Mouse (Mus musculus): ENCODE measurements around the gene Ccnt1. TPM values are rescaled to one million over a fixed set of nuclear protein-coding genes. Genes with fewer than 3 reads are reported as not detected.

Gene Ccnt1
- polyA plus RNA-seq (2015; fragmentation: Illumina TruSeq; extraction: RNeasy Lipid Tissue Mini Kit (QIAGEN cat#74804); ENCODE audit: insufficient read depth, low replicate concordance) = 72.8 TPM

GRCm38 (mm10) chr15:98570873-98571538, at the start of gene Ccnt1, which contains the start of gene 4930415O20Rik:
Ccnt1 (minus strand) TSS chr15:98570923.
4930415O20Rik (plus strand) TSS chr15:98571004.

GRCm38 (mm10) chr15:98609331-98610130, 38.8 kb upstream of the Ccnt1 start, which contains the start of gene Adcy6:
Adcy6 (minus strand) TSS chr15:98610076.

GRCm38 (mm10) chr15:98533881-98534627, 36.7 kb downstream of the Ccnt1 start, which contains the start of gene Kansl2:
Kansl2 (minus strand) TSS chr15:98534264.

GRCm38 (mm10) chr15:98492102-98492501, 78.6 kb downstream of the Ccnt1 start, which contains the start of gene Olfr279:
Olfr279 (plus strand) TSS chr15:98492402.

Other genes with a start within 250 kb of the Ccnt1 start
- not detected for gene Olfr284, start 229.9 kb downstream of the Ccnt1 start, polyA plus RNA-seq (2015; fragmentation: Illumina TruSeq; extraction: RNeasy Lipid Tissue Mini Kit (QIAGEN cat#74804); ENCODE audit: insufficient read depth, low replicate concordance)
- gene Olfr283, start 190.0 kb downstream of the Ccnt1 start, polyA plus RNA-seq (2015; fragmentation: Illumina TruSeq; extraction: RNeasy Lipid Tissue Mini Kit (QIAGEN cat#74804); ENCODE audit: insufficient read depth, low replicate concordance) = not detected
- not detected for gene Olfr282, start 139.7 kb downstream of the Ccnt1 start, polyA plus RNA-seq (2015; fragmentation: Illumina TruSeq; extraction: RNeasy Lipid Tissue Mini Kit (QIAGEN cat#74804); ENCODE audit: insufficient read depth, low replicate concordance)
- not detected for gene Olfr281, start 118.3 kb downstream of the Ccnt1 start, polyA plus RNA-seq (2015; fragmentation: Illumina TruSeq; extraction: RNeasy Lipid Tissue Mini Kit (QIAGEN cat#74804); ENCODE audit: insufficient read depth, low replicate concordance)
- gene OR5BS1P, start 101.0 kb downstream of the Ccnt1 start, polyA plus RNA-seq (2015; fragmentation: Illumina TruSeq; extraction: RNeasy Lipid Tissue Mini Kit (QIAGEN cat#74804); ENCODE audit: insufficient read depth, low replicate concordance) = not detected
- gene Lalba, start 88.2 kb downstream of the Ccnt1 start, polyA plus RNA-seq (2015; fragmentation: Illumina TruSeq; extraction: RNeasy Lipid Tissue Mini Kit (QIAGEN cat#74804); ENCODE audit: insufficient read depth, low replicate concordance) = 0.81 TPM
- not detected for gene Olfr279, start 78.5 kb downstream of the Ccnt1 start, polyA plus RNA-seq (2015; fragmentation: Illumina TruSeq; extraction: RNeasy Lipid Tissue Mini Kit (QIAGEN cat#74804); ENCODE audit: insufficient read depth, low replicate concordance)
- 76.0 TPM for gene Kansl2, start 36.7 kb downstream of the Ccnt1 start, polyA plus RNA-seq (2015; fragmentation: Illumina TruSeq; extraction: RNeasy Lipid Tissue Mini Kit (QIAGEN cat#74804); ENCODE audit: insufficient read depth, low replicate concordance)
- gene 4930415O20Rik, start 81 bp upstream of the Ccnt1 start, polyA plus RNA-seq (2015; fragmentation: Illumina TruSeq; extraction: RNeasy Lipid Tissue Mini Kit (QIAGEN cat#74804); ENCODE audit: insufficient read depth, low replicate concordance) = not detected
- gene Adcy6, start 39.2 kb upstream of the Ccnt1 start, polyA plus RNA-seq (2015; fragmentation: Illumina TruSeq; extraction: RNeasy Lipid Tissue Mini Kit (QIAGEN cat#74804); ENCODE audit: insufficient read depth, low replicate concordance) = 13.1 TPM
- 7.6 TPM for gene Cacnb3, start 59.9 kb upstream of the Ccnt1 start, polyA plus RNA-seq (2015; fragmentation: Illumina TruSeq; extraction: RNeasy Lipid Tissue Mini Kit (QIAGEN cat#74804); ENCODE audit: insufficient read depth, low replicate concordance)
- 48.5 TPM for gene Ddx23, start 92.0 kb upstream of the Ccnt1 start, polyA plus RNA-seq (2015; fragmentation: Illumina TruSeq; extraction: RNeasy Lipid Tissue Mini Kit (QIAGEN cat#74804); ENCODE audit: insufficient read depth, low replicate concordance)
- 2.7 TPM for gene Rnd1, start 106.5 kb upstream of the Ccnt1 start, polyA plus RNA-seq (2015; fragmentation: Illumina TruSeq; extraction: RNeasy Lipid Tissue Mini Kit (QIAGEN cat#74804); ENCODE audit: insufficient read depth, low replicate concordance)
- gene Ccdc65, start 137.3 kb upstream of the Ccnt1 start, polyA plus RNA-seq (2015; fragmentation: Illumina TruSeq; extraction: RNeasy Lipid Tissue Mini Kit (QIAGEN cat#74804); ENCODE audit: insufficient read depth, low replicate concordance) = not detected
- 4.8 TPM for gene Fkbp11, start 157.3 kb upstream of the Ccnt1 start, polyA plus RNA-seq (2015; fragmentation: Illumina TruSeq; extraction: RNeasy Lipid Tissue Mini Kit (QIAGEN cat#74804); ENCODE audit: insufficient read depth, low replicate concordance)
- gene Arf3, start 192.3 kb upstream of the Ccnt1 start, polyA plus RNA-seq (2015; fragmentation: Illumina TruSeq; extraction: RNeasy Lipid Tissue Mini Kit (QIAGEN cat#74804); ENCODE audit: insufficient read depth, low replicate concordance) = 82.2 TPM
- 0.59 TPM for gene Wnt10b, start 207.2 kb upstream of the Ccnt1 start, polyA plus RNA-seq (2015; fragmentation: Illumina TruSeq; extraction: RNeasy Lipid Tissue Mini Kit (QIAGEN cat#74804); ENCODE audit: insufficient read depth, low replicate concordance)
- not detected for gene Wnt1, start 218.9 kb upstream of the Ccnt1 start, polyA plus RNA-seq (2015; fragmentation: Illumina TruSeq; extraction: RNeasy Lipid Tissue Mini Kit (QIAGEN cat#74804); ENCODE audit: insufficient read depth, low replicate concordance)
- 0.06 TPM for gene Ddn, start 238.6 kb upstream of the Ccnt1 start, polyA plus RNA-seq (2015; fragmentation: Illumina TruSeq; extraction: RNeasy Lipid Tissue Mini Kit (QIAGEN cat#74804); ENCODE audit: insufficient read depth, low replicate concordance)